Mouse (Mus musculus): ENCODE data around the gene Nkx2-1. TPM values are rescaled to one million over a fixed set of nuclear protein-coding genes. Genes with fewer than 3 reads are reported as not detected.
A peak's percentile ranks its signal among the peaks of the same experiment; 100 is the strongest.
"Not testable (repeated sequence)": the region's sequence is repeated elsewhere in the genome, so short reads cannot be mapped to it uniquely, and the experiment has no call there.

The Nkx2-1 gene
- total and polyA plus RNA-seq, 2 experiments from 2014 or later, result 7.2 to 10.3 TPM

DNA sequence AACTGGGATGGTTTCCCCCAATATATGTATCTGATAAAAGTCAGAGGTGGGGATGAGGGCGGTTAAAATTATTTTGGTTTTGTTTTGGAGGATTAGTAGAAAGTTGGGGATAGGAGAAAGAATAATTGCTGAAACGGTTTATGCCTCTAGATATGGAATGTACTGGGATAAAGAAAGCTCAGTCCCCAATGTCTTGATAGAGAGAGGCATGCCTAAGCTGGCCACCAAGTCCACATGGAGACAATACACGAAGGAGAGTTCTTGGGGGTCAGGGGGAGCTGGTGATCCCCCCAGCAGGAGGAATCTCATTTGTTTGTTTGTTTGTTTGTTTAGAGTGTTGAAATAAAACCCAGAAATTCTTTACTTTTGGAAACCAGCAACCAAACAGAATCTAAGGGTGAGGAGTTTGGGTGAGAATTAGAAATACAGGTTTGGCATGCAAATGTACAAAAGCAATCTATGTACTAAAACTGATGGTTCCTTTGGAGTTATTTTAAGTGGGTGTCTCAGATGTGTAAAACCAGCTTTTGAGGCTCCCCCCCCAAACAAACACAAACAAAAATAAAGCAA is 5.6 kb downstream of the Nkx2-1 start:
- Histone ChIP-seq H3K4me2 (ENCODE audit: low read depth) (no peak overlapping the region), H3K27me3 (ENCODE audit: insufficient read depth, low read length) (peaks cover 76% of the 10 kb centered on the region), H3K9ac (no peak overlapping the region), H3K4me1 (ENCODE audit: insufficient read depth) (no peaks in the 10 kb centered on the region), H3K9me3 (ENCODE audit: low read length) (no peaks in the 10 kb centered on the region), H3K4me3 (ENCODE audit: low read depth, low read length) (no peak overlapping the region), H3K27ac (ENCODE audit: low read depth, low read length) (no peak overlapping the region), H3K36me3 (ENCODE audit: insufficient read depth) (no peaks in the 10 kb centered on the region)
- 3% methylated on average over 3 of the region's 3 CpGs for WGBS
- no peak for TF ChIP-seq CTCF (IDR thresholded peaks at IDR 0.05; ENCODE audit: low read depth)
- ATAC-seq, result no peak
- no peak for DNase-seq

DNA sequence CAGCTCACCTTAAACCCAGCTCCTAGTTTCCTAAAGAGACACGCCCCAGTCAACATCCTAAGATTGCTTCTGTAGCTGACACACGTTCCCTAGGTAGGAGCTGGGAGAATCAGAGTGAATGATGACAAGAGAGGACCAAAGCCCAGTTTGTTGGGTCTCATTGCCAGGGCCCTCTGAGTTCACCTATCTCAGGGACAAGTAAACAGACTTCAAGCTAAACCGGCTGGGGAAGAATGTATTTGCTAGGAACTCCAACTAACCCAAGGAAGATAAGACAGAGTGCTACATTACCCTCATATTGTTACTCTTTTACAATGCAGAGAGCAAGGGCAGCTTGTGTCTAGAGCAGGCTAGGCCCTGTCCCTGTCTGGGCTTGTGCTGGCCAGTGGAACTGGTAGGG is 6.8 kb downstream of the Nkx2-1 start:
- no peak for ATAC-seq
- Histone ChIP-seq H3K4me1 (ENCODE audit: insufficient read depth) (no peaks in the 10 kb centered on the region), H3K36me3 (ENCODE audit: insufficient read depth) (no peaks in the 10 kb centered on the region), H3K27me3 (ENCODE audit: insufficient read depth, low read length) (peaks cover 77% of the 10 kb centered on the region), H3K27ac (ENCODE audit: low read depth, low read length) (no peak overlapping the region), H3K9ac (no peak overlapping the region), H3K9me3 (ENCODE audit: low read length) (no peaks in the 10 kb centered on the region), H3K4me3 (ENCODE audit: low read depth, low read length) (no peak overlapping the region), H3K4me2 (ENCODE audit: low read depth) (no peak overlapping the region)
- TF ChIP-seq CTCF (IDR thresholded peaks at IDR 0.05; ENCODE audit: low read depth), result no peak
- 4% methylated on average over 3 of the region's 3 CpGs for WGBS
- DNase-seq, result peak; percentile 10

DNA sequence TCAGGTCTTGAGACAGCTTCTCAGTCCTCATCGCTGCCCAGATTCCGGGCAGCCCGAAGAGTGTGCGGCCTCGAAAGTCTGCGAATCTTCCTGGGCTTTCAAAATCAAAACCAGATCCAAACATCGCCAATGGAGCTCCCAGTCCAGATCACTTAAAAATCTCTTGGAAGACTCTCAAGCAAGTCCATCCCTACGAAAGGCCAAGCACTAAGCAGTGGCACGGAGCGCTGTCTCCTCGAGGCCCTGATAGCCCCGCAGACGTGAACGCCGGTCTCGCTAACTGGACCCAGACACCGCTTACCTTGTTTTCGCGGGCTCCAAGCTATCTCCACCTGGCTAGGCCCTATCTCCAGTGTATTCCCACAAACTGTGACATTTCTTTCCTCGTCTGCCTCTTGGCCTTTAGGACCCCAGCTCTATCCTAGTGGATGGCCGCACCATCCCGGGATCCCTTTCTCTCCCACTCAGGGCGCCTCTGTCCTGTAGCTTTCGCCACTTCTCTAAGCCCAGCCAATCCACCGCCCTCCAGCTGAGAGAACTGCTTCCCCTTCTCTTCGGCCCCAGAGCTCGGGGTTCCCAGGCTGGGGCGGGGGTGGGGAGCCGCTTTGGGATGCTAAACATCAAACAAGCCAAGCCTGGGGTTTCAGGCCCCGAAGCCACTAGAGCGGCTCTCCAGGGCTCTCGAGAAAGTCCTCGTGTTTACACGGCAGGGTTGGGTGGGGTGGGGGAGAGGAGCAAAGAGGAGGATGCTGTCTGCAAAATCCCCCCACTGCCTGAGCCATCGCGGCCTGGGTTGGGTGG is 7.6 kb downstream of the Nkx2-1 start:
- no peak overlapping the region for H3K4me3 ChIP-seq (ENCODE audit: low read depth, low read length)
- peaks cover 83% of the 10 kb centered on the region for H3K27me3 ChIP-seq (ENCODE audit: insufficient read depth, low read length)
- no peaks in the 10 kb centered on the region for H3K4me1 ChIP-seq (ENCODE audit: insufficient read depth)
- H3K36me3 ChIP-seq (ENCODE audit: insufficient read depth), result no peaks in the 10 kb centered on the region
- peak; percentile 7 for DNase-seq
- no peak for TF ChIP-seq CTCF (IDR thresholded peaks at IDR 0.05; ENCODE audit: low read depth)
- no peak overlapping the region for H3K27ac ChIP-seq (ENCODE audit: low read depth, low read length)
- ATAC-seq, result no peak
- peak overlapping the region; percentile 15; the same call in 1 of the 2 replicates for H3K4me2 ChIP-seq (ENCODE audit: low read depth)
- H3K9ac ChIP-seq, result no peak overlapping the region
- no peaks in the 10 kb centered on the region for H3K9me3 ChIP-seq (ENCODE audit: low read length)
- WGBS, result 3% methylated on average over 36 of the region's 36 CpGs

DNA sequence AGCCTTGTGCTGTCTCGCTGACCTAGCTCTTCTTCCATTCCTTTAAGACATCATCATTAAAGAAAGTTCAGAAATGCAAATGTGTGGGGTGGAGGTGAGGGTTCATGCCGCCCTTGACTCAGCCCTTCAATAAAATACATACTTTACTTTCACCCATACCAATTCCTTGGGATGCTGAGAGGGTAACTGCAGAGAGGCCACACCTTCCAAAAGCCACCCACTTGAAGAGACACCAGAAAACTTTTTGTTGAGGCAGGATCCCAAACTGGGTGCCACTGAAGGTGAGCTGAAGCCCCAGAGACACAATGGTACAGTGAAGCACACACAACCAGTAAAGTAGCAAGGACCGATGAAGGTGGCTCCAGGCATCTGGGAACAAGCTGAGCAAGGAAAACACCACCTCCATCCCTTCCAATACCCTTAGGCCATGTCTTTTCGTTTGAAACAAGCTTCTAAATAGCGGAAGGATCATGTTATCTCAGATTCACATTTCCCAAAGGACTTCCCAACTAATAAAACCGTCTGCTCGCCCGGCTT is 8.6 kb downstream of the Nkx2-1 start:
- no peak overlapping the region for H3K9ac ChIP-seq
- no peak overlapping the region for H3K27ac ChIP-seq (ENCODE audit: low read depth, low read length)
- peaks cover 84% of the 10 kb centered on the region for H3K27me3 ChIP-seq (ENCODE audit: insufficient read depth, low read length)
- TF ChIP-seq CTCF (IDR thresholded peaks at IDR 0.05; ENCODE audit: low read depth), result no peak
- no peak overlapping the region for H3K4me2 ChIP-seq (ENCODE audit: low read depth)
- 5% methylated on average over 8 of the region's 8 CpGs for WGBS
- no peaks in the 10 kb centered on the region for H3K4me1 ChIP-seq (ENCODE audit: insufficient read depth)
- H3K4me3 ChIP-seq (ENCODE audit: low read depth, low read length), result no peak overlapping the region
- ATAC-seq (no peak), DNase-seq (no peak)
- no peaks in the 10 kb centered on the region for H3K9me3 ChIP-seq (ENCODE audit: low read length)
- no peaks in the 10 kb centered on the region for H3K36me3 ChIP-seq (ENCODE audit: insufficient read depth)

DNA sequence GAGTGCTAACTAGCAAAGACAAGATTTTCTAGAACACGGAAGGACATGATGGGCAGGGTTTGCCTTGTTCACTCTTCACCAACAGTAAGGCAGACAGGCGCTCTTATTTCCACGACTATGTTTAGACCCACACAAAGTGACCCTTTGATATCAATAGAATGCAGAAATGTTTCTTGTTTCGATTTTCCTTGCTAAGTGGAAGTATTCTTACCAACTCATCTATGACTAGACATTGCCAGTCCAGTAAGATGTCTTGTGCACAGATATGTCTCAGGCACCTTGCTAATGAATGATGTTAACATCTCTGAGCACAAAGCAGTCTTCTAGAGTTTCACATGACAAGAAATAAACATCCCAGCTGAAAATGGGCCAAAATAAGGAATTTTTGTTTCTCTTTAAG is 9.6 kb downstream of the Nkx2-1 start:
- Histone ChIP-seq H3K4me2 (ENCODE audit: low read depth) (no peak overlapping the region), H3K4me1 (ENCODE audit: insufficient read depth) (no peaks in the 10 kb centered on the region), H3K27ac (ENCODE audit: low read depth, low read length) (no peak overlapping the region), H3K36me3 (ENCODE audit: insufficient read depth) (no peaks in the 10 kb centered on the region), H3K9ac (no peak overlapping the region), H3K27me3 (ENCODE audit: insufficient read depth, low read length) (peaks cover 92% of the 10 kb centered on the region), H3K9me3 (ENCODE audit: low read length) (no peaks in the 10 kb centered on the region), H3K4me3 (ENCODE audit: low read depth, low read length) (no peak overlapping the region)
- ATAC-seq, result no peak
- peak; percentile 0 for DNase-seq
- no peak for TF ChIP-seq CTCF (IDR thresholded peaks at IDR 0.05; ENCODE audit: low read depth)
- WGBS, result 18% methylated on average over 4 of the region's 4 CpGs

DNA sequence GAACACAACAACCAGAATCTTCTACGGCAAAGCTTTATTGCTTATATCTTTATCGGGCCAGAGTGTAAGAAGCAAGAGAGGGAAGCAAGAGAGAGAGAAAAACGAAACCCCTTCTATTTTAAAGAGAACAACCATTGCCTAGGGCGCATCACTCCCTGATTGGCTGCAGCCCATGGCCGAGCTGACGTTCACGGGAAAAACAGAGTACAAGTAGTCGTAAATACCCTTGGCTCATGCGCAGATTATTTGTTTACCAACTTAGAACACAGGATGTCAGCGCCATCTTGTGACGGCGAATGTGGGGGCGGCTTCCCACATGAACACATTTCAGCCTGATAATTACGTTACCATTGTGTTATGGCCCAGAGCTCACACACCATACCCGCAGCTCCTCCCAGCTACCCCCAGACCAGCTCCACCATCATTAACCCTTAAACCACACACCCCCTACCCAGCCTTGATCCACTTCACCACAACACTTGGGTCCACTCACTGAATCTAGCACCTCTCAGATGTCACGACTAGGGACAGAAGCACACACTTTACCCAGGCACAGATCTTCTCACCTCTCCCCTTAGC is 11.4 kb downstream of the Nkx2-1 start:
- H3K27ac ChIP-seq (ENCODE audit: low read depth, low read length); H3K4me1 ChIP-seq (ENCODE audit: insufficient read depth); H3K4me2 ChIP-seq (ENCODE audit: low read depth); H3K36me3 ChIP-seq (ENCODE audit: insufficient read depth); H3K4me3 ChIP-seq (ENCODE audit: low read depth, low read length); H3K9ac ChIP-seq; H3K9me3 ChIP-seq (ENCODE audit: low read length): not testable (repeated sequence)
- WGBS, result 7% methylated on average over 9 of the region's 16 CpGs
- H3K27me3 ChIP-seq (ENCODE audit: insufficient read depth, low read length), result peaks cover 90% of the 10 kb centered on the region
- ATAC-seq (peak; percentile 61), DNase-seq (peak; percentile 51)
- TF ChIP-seq CTCF (IDR thresholded peaks at IDR 0.05; ENCODE audit: low read depth), result peak; percentile 50

DNA sequence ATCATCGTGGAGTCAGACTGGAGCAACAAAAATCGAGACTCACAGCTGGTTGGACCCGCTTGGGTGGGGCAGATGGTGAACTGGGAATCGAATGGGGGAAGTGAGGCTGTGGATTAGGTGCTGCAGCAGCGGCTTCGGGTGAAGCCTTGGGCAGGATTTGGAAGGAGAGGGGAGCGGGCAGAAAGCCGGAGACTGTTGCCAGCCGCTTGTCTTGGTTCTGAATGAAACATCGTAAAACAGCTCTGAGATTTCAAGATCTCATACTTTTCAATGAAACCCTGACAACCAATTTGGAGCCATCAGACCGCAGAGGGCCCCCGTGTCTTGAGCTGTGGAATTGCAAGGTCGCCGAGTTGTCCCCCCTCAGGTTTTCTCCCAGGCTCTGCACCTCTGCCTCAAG is 12.5 kb downstream of the Nkx2-1 start:
- Histone ChIP-seq H3K4me3 (ENCODE audit: low read depth, low read length) (no peak overlapping the region), H3K4me1 (ENCODE audit: insufficient read depth) (no peaks in the 10 kb centered on the region), H3K9ac (no peak overlapping the region), H3K4me2 (ENCODE audit: low read depth) (no peak overlapping the region), H3K36me3 (ENCODE audit: insufficient read depth) (no peaks in the 10 kb centered on the region), H3K27me3 (ENCODE audit: insufficient read depth, low read length) (peaks cover 90% of the 10 kb centered on the region), H3K27ac (ENCODE audit: low read depth, low read length) (no peak overlapping the region), H3K9me3 (ENCODE audit: low read length) (no peaks in the 10 kb centered on the region)
- ATAC-seq (no peak), DNase-seq (peak; percentile 25)
- WGBS, result 3% methylated on average over 14 of the region's 14 CpGs
- no peak for TF ChIP-seq CTCF (IDR thresholded peaks at IDR 0.05; ENCODE audit: low read depth)
